Mouse (Mus musculus) cortical plate, adult 2 months (tissue): Measurements from ENCODE around the gene Olfr1394. TPM values are rescaled to one million over a fixed set of nuclear protein-coding genes. Genes with fewer than 3 reads are reported as not detected.
"Not testable (repeated sequence)": the region's sequence is repeated elsewhere in the genome, so short reads cannot be mapped to it uniquely, and the experiment has no call there.

Source experiments
- H3K27ac ChIP-seq: fragments of 200-500 bp; 2 replicates; pipeline ENCODE4 v1.5.1; 2012; ENCODE audit warnings: low read length, control low read depth, inconsistent platforms; ENCODE audit not compliant: insufficient read depth
- H3K4me1 ChIP-seq: fragments of 200-500 bp; 2 replicates; pipeline ENCODE4 v1.6.1; 2011; ENCODE audit warnings: low read length; ENCODE audit not compliant: control insufficient read depth, insufficient read depth
- H3K4me3 ChIP-seq: fragments of 200-500 bp; 2 replicates; pipeline ENCODE4 v1.5.1; 2011; ENCODE audit warnings: mild to moderate bottlenecking, low read length, control low read depth; ENCODE audit not compliant: insufficient read depth
- CTCF ChIP-seq: fragments of 200-500 bp; IDR thresholded peaks from 2 replicates; pipeline ENCODE4 v1.5.1; 2011; ENCODE audit warnings: mild to moderate bottlenecking, control low read depth, low read length; ENCODE audit not compliant: insufficient read depth; ENCODE audit errors: extremely low read depth
- POLR2A ChIP-seq: fragments of 200-500 bp; IDR thresholded peaks from 2 replicates; pipeline ENCODE4 v1.6.1; 2011; ENCODE audit warnings: mild to moderate bottlenecking, low read length, control low read depth; ENCODE audit not compliant: insufficient read depth; ENCODE audit errors: extremely low read depth
- polyA plus RNA-seq: library from polyadenylated mRNA; depleted of rRNA; stranded (reverse); fragments of >200 nt; gene quantifications from 2 replicates; pipeline ENCODE4 v1.2.3, GENCODE M21; 2012

Olfr1394 gene
- polyA plus RNA-seq, 1 experiment, result not detected

DNA sequence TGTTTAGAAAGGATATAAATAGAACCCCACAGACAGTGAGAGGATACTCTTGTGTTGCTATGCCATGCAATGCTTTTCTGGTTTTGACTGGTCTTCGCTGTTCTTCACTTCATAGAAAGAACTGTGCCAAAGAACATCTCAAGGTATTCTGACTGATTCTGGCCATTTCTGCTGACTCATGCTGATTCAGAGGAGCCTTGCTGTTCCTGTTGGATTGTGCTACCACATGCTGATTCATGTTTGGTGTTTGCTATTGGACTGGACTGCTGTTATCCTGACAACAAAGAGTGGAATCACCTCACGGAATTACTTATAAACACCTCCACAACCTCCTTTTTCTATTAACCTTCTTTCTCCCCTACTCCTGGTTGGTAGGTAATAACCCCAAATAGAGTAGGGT is 30.0 kb upstream of the Olfr1394 start:
- Histone ChIP-seq H3K27ac (no peak overlapping the region), H3K4me3 (no peak overlapping the region)
- TF ChIP-seq POLR2A (no peak), CTCF (no peak)

DNA sequence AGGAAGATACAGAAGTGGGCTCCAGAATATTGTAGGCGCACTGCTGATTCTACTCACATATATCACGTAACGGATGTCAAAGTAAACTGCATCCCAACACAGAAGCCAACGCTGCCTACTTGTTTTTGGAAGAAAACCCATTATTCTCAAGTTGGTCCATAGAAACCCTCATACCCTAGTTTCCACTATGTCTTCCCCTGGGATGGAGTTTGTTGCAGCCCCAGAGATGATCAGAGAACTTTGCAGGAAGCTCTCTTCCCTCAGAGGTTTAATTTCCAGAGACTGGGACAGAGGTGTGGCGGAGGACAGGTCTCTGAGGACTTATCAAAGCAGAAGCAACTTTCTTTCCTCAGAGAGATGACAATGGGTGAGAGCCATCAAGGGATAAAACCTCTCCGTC is 12.2 kb upstream of the Olfr1394 start, which contains the start of gene Olfr1395:
Gene Olfr1395, plus strand, starts transcription at position 301 of the 400 bp plus-strand sequence.
- H3K4me3 ChIP-seq, result no peak within 1 kb of the TSS
- no peaks in the 10 kb centered on the region for H3K4me1 ChIP-seq
- TF ChIP-seq POLR2A (no peak), CTCF (no peak)
- H3K27ac ChIP-seq, result no peak within 1 kb of the TSS

More for the DNA sequence above, 30.0 kb upstream of the Olfr1394 start:
- no peaks in the 10 kb centered on the region for H3K4me1 ChIP-seq

DNA sequence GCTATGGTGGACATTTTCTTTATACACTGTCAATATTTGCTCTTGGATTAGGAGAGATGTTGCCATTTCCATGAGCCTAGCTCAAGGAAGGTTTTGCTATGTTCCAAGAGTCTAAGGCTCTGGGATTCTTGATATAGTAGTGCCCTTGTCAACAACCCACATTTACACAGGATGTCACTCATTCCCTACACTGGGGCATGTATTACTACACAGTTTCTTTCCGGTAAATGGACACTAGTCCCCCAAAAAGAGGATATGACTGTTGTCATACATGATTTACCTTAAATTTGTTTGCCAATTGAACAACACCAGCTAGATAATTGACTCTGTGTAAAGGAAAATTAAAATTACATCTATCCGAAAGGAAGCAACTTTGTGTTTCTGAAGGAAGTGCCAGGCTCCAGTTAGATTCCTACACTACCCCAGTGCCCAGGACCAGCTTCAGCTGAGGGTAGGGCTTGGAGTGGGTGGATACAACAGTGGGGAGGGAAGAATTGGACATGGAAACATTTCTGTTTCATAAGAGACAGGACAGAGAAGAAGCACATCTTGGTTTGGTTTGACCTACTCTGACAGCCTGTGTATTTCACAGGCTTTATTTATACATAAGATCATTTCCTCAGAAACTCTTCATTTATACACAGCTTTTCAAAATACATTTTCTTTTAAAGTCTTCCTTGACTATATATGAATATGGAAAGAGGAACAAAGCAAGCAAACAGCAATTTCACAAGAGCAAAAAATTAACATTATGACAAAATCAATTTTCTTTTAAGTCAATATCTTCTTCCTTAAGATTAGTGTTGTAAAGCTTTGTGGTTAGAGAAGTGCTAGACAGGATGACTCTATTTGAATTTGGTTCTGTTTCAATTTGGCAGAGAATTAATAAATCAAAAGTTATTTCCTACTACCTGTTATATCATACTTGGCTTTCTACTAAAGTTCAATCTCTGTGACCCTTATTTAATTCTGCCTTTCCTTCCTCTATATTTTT is 2.9 kb downstream of the Olfr1394 start:
- TF ChIP-seq CTCF, result no peak
- no peak for TF ChIP-seq POLR2A
- Histone ChIP-seq H3K4me1 (no peaks in the 10 kb centered on the region), H3K4me3 (no peak overlapping the region), H3K27ac (no peak overlapping the region)

DNA sequence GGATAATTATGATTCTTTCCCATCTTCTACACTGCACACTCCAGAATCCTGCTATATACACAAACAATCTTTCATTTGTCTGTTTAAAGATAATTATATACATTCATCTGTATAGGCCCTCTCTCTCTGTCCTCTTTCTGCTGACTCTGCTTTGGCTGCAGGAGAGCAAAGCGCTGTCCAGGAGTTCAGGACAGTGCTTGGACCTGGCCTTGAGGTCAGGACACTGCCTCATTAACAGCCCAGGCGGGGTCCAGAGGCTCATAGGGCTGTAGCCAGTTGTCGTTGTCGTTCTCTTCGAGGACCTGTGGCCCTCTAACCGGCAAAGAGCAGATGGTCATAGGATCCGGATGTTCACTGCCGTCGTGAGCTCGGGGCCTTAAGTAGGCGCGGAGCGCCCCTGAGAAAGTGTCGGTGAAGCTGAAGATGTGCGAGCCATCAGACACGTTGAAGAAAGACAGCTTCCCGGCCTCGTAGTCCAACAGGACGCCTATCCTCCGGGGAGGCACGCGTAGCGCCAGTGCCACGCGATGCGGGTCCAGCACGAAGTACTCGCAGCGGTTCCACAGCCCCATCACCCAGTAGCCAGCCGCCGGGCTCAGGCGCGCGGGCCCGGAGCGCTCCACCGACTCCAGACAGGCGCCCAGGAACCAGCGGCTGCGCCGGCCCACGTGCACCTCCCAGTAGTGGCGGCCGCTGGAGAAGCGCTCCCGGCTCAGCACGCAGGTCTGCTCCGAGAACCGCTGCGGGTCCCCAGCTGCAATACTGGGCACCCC is 14.8 kb downstream of the Olfr1394 start:
- H3K4me3 ChIP-seq, result 0 out of 2 replicates have a peak overlapping the region, but pooled peaks have one; percentile 5

DNA sequence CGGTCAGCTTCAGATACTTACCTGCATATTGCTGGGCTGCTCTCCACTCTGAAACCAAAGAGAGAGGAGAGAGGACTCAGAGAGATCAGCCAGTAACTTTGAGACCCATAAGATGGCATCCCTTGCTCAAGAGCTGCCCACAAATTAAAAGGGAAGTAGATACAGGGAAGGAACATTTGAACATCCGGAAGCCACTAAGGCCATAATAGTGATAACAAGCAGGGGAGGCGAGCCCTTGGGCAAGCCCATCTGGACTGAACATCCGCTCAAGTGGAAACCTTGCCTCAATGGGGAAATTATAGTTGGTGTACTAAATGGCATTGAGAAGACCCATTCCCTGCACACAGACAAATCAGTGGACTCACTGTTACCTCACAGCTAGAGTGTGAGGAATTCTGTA is 16.4 kb downstream of the Olfr1394 start:
- no peak overlapping the region for H3K4me3 ChIP-seq
- no peaks in the 10 kb centered on the region for H3K4me1 ChIP-seq
- no peak overlapping the region for H3K27ac ChIP-seq
- TF ChIP-seq POLR2A, result no peak
- no peak for TF ChIP-seq CTCF

More for the DNA sequence above, 14.8 kb downstream of the Olfr1394 start:
- Histone ChIP-seq H3K4me1 (no peaks in the 10 kb centered on the region), H3K27ac (no peak overlapping the region)
- TF ChIP-seq CTCF (no peak), POLR2A (no peak)

DNA sequence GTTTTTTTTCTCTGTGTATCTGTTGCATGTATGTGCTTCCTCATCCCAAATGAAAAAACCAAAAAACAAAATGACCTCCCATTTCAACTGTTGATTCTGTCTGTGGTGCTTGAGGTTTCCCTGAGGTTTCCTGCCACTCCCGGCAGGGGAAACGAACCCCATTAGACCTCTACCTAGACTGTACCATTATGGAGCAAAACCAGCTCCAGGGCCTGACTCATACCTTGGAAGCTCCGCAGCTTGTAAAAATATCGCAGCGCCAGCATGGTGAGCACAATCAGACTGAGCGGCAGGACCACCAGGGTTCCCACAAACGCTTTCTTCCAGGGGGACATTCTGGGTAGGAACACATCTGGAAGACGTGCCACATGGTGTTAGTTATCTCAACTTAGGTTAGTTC is 21.2 kb downstream of the Olfr1394 start:
- H3K4me3 ChIP-seq, result no peak overlapping the region
- H3K4me1 ChIP-seq, result no peaks in the 10 kb centered on the region
- TF ChIP-seq CTCF (no peak), POLR2A (no peak)
- H3K27ac ChIP-seq, result no peak overlapping the region

DNA sequence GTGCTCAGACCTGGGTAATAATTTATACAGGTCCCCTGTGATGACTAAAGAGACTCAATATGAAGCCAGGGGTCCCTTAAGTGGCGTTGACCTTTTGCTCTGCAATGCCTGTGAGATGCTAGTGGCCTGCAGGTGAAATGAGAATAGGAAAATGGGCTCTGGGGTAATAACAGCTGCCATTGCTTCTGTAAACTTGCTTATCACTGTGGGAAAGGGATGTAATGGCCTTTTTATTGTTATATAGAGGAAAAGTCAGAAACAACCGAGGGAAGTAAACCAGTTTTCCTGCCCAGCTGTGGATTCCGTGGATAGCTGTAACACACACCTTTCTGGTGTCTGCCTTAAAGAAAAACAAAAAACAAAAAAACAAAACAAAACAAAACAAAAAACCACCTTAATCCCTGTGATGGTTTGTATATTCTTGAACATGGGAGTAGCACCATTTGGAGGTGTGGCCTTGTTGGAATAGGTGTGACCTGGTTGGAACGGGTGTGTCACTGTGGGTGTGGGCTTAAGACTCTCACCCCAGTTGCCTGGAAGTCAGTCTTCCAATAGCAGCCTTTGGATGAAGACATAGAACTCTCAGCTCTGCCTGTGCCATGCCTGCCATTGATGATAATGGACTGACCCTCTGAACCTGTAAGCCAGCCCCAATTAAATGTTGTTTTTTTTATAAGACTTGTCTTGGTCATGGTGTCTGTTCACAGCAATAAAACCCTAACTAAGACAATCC is 22.0 kb downstream of the Olfr1394 start:
- not testable (repeated sequence) for H3K4me1 ChIP-seq, H3K27ac ChIP-seq, H3K4me3 ChIP-seq

DNA sequence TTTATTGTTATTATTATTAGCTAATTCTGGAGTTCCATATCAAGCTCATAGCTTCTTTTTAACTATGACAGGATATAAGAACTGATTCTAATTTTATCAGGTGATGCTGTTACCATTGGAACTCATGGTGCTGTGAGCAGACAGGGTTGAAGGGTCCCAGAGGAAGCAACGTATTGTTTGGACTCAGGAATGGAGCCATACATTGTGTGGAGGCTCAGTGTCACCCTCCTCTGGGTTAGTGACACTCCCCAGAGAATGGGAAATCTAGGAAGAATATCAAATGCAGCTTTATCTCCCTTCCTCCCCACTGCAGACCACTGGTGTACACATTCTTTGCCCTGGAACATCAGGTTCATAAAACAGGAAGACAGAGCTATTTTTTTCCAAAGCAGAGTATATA is 29.0 kb downstream of the Olfr1394 start:
- TF ChIP-seq CTCF (no peak), POLR2A (no peak)
- Histone ChIP-seq H3K4me1 (no peaks in the 10 kb centered on the region), H3K4me3 (no peak overlapping the region), H3K27ac (no peak overlapping the region)

DNA sequence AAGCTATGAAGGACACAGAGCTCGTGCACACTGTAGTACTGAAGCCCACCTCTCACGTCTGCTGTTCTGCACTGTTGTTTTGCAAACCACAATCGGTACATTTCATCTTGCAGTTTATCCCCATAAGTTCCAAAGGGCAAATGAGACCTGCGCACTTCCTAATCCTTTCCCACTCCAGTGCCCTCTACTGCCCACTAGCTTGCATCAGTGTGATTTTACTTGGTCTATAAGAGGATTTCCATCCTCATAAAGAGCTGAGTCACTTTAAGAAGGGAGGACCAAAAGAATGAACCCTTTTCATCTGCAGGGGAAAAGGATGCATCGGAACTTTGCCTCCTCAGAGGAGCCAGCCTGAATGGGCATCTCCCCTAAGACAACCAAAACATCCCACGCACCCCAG is 32.3 kb downstream of the Olfr1394 start:
- Histone ChIP-seq H3K27ac (no peak overlapping the region), H3K4me3 (no peak overlapping the region), H3K4me1 (0 out of 2 replicates have a peak, but pooled peaks cover 1% of the 10 kb centered on the region)
- TF ChIP-seq CTCF, result no peak
- no peak for TF ChIP-seq POLR2A
